Mouse (Mus musculus): ENCODE measurements around the gene Pdss2.
"Not testable (repeated sequence)": the region's sequence is repeated elsewhere in the genome, so short reads cannot be mapped to it uniquely, and the experiment has no call there.

Gene Pdss2

DNA sequence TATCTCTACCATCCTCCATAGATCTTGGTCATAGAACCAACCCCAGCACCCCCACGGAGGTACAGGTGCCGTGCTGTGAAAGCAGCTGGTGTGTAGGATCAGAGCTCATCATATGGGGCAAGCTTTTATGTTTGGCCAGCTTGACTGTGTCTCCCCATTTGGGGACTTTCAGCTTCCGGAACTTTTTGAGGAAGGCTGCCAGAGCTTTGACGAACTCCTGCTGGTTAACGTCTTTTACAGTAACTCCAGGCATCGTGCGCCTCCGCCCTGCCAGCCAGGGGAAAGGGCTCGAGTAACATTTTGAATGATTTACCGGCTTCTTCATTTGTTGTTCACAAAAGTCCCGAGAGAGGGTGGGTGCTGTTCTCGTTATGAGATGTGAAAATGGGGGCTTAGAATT, 152.4 kb downstream of the Pdss2 start:
- DNase-seq (ENCODE audit: extremely low spot score): no peak

DNA sequence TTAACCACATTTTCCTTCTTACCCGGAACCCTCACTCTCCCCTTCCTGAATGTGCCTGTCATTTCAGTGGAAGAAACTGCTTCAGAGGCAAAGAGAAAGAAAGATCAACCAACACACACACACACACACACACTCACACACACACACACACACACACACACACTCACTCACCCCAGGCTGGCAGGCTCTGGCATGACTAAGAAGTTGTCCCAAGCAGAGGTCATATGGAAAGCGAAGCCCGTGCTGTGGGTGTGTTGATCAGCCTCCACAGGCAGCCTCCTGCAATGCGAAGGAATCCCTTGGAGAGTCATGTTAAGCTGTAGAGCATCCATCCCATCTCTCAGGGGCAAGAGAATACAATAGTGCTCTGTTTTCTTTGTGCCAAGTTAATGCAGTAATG, 154.0 kb downstream of the Pdss2 start:
- DNase-seq (ENCODE audit: extremely low spot score): no peak

DNA sequence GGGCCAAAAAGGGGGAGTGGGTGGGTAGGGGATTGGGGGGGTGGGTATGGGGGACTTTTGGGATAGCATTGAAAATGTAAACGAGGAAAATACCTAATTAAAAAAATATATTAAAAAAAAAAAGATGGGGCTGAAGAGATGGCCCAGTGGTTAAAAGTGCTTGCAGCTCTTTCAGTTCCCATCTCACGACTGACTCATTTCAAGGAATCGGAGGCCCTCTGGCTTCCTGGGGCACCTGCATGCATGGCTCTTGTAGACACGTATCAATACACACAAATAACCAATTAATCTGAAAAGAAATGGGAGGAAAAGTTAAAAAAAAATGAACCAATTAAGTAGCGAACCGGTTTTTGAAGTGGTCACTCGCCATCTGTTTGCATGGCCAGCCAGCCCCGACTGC, 155.5 kb downstream of the Pdss2 start:
- no peak for DNase-seq (ENCODE audit: extremely low spot score)

DNA sequence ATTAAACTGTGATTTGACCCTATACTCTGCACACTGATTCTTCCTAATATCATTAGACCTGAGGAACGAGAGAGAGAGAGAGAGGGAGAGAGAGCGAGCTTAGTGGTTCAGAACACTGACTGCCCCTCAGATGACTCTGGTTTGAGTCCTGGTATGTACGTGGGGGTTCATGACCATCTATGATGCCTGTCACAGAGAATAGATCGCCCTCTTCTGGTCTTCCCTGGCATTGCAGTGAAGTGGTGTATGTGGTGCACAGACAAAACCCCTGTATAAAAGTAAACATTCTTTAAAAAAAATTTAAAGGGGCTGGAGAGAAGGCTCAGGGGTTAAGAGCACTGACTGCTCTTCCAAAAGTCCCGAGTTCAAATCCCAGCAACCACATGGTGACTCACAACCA, 157.0 kb downstream of the Pdss2 start:
- peak; percentile 65 for DNase-seq (ENCODE audit: extremely low spot score)

DNA sequence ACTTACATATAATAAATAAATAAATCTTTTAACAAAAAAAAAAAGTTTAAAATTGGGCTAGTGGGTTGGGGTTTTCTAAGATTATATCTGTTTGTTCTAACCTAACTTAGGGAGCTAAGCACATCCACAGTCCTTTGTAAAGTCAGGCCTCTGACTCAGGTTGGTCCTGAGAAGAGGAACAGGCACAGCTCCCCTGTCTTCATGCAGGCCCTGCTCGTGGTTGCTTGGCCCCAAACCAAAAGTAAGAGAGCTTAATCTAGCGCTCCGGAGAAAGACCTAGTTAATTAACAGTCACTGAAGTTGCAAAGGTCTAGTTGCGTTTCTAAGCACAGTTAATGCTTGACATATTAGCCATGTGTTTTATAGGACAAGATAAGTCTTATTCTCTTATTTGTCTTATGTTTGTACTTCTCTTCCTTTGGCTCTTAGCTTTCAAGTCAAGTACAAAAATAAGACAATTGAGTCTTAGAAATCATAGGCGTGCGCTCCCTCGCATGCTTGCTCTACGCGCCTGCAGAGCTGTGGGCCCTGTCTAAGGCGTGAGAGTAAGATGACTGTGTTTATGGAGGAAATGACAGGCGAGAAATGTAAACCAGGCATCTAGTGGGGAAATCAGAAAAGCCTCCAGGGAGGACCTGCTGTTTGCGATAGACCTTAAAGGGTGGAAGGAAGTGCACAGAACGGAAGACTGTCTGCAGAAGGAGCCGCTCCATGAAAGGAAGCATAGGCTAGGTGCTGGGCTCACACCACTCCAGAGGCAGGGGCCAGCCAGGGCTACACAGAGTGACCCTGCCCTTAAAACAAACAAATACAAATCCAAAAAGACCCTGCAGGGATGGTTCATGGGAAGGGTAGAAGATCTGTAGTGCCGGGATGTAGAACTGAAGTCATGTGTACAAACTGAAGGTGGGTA, 157.7 kb downstream of the Pdss2 start:
- no peak for DNase-seq (ENCODE audit: extremely low spot score)

DNA sequence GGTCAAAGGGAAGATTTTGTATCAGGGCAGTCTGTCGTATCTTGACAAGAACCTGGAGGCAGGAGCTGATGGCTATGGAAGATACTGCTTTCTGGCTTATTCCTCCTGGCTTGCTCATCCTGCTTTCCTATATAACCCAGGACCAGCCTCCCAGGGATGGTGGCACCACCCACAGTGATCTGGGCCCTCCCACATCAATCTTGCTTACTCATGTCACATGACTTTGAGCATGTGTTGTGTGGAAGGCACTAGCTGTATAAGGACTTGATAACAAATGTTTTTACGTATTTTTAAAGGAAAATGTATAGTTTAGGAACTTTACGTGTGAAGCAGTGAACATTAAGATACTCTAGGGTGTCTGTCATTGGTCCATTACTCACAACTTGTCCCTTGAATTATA, 161.4 kb downstream of the Pdss2 start:
- DNase-seq (ENCODE audit: extremely low spot score): no peak

DNA sequence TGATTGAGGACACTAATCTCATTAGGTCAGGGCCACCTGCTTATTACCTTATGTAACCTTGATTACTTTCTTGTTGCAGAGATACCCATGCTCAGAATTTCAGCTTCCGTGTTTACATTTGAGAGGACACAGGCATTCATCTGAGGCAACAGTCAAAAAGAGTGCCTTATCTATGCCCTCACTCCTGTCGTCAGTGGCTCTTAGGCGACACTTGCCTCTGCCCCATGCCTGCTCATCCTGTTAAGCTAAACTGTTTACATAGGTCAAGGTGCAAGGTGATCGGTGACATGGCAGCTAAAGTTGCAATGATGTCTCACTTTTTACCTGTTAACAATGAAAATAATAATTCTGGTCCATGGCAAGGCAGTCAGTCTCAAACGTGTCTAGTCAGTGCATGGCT, 163.3 kb downstream of the Pdss2 start:
- no peak for DNase-seq (ENCODE audit: extremely low spot score)

DNA sequence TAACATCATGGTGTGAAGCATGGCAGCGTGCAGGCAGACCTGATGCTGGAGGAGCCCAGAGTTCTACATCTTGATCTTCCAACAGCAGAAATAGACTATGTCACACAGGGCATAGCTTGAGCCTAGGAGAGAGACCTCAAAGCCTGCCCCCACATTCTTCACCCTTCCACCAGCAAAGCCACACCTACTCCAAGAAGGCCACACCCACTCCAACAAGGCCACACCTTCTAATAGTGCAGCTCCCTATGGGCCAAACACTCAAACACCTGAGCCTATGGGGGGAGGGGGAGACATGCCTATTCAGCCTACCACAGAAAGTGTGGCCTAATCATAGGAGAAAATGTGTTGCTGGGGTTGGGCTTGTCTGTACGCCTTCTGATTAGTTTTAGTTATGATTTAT, 171.6 kb downstream of the Pdss2 start:
- DNase-seq (ENCODE audit: extremely low spot score): no peak

DNA sequence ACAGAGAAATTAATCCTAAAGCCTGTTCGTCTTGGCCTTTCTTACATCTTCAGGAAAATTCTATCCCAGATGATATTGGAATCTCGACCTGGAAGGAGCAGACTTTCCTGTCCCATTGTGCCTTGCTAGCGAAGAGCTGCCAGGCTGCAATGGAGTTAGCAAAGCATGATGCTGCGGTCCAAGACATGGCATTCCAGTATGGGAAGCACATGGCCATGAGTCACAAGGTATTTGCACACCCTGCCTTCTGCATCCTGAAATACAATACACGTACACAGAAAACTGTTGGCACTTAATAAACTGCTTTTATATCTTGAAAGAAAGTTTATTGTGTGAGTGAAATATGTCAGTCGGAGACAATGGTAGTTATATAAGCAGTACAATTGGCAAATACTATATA, 172.5 kb downstream of the Pdss2 start:
- no peak for DNase-seq (ENCODE audit: extremely low spot score)

DNA sequence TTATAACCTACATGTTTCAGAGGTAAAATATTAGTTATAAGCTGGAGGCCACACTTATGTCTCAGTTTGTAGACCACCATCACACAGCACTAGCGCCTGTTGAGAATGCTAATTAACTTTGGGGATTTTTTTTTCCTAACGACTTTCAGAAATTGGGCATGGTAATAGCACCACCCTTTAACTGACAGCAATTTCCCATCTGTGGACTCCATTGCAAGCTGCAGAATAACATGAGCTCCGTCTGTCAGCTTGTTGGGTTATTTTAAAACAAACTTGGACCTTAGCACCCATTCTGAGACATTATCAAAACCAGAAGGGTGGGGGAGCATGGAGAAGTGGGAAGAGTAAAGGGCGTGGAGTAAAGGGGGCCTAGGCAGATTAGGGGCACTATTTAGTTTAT, 174.5 kb downstream of the Pdss2 start:
- DNase-seq (ENCODE audit: extremely low spot score): no peak

DNA sequence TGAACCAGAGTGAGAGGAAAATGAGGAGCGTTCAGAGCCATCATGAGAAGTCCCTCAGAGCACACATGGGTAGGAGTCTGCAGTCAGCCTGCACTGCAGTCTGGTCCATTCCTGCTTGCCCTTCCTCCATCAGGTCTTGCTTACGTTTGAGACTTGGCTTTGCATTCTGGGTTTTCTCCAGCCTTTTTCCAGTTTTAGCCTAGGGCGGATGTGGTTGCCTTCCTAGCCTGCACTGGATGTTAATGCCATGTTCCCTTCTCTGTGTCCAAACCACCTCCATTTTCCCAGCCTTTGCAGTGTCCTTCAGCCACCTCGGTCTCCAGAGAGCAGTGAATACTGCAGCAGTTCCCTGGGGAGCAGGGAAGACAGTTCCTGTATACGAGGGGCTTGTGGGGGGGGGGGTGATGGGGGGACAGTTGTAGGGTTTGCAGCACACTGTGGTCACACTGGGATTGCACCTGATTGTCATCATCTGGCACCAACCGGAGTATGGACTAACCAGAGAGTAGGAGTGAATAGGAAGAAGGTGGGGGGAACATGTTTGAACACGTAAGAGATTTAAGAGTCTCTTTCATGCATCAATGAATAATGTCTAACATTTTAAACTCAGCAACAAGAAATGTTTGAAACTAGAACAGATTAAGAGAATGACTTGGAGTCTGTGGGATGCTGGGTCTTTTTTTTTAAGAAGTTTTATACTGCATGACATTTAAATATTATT, 178.5 kb downstream of the Pdss2 start:
- DNase-seq (ENCODE audit: extremely low spot score): no peak

DNA sequence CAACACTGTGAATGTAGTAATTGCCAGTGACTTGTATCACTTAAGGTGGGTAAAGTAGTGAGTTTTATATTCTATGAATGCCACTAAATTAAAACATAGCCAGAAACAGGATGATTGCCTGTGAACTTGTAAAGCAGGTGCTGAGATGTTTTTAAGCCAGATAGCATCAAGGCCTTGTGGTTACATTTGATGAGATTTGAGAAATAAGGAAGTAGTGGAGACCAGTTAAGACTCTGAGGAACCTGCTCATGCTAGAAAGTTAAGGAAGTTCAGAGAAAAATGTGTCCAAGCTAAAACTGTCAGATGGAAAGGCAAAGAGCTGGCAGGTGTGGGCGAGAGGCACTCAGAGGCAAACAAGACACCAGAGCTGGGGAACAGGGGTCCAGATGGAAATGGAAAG, 184.8 kb downstream of the Pdss2 start:
- no peak for DNase-seq (ENCODE audit: extremely low spot score)

DNA sequence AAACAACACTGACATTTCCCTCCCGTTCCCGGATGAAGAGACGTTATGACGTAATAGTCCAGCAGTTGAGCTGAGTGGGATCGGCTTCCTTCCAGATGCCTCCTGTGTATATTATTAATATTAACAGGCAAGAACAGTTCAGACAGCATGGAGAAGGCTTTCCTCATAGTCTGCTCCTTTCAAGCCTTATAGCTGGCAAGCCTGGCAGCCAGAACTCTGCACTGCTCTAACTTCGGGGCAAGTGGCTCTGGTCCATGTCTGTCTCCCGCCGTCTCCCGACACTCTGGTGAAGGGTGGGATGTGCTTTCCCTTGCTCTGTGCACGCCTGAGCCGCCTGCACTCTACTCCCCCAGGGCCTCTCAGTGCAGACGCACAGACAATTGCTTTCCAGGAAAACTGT, 185.6 kb downstream of the Pdss2 start:
- DNase-seq (ENCODE audit: extremely low spot score): no peak

DNA sequence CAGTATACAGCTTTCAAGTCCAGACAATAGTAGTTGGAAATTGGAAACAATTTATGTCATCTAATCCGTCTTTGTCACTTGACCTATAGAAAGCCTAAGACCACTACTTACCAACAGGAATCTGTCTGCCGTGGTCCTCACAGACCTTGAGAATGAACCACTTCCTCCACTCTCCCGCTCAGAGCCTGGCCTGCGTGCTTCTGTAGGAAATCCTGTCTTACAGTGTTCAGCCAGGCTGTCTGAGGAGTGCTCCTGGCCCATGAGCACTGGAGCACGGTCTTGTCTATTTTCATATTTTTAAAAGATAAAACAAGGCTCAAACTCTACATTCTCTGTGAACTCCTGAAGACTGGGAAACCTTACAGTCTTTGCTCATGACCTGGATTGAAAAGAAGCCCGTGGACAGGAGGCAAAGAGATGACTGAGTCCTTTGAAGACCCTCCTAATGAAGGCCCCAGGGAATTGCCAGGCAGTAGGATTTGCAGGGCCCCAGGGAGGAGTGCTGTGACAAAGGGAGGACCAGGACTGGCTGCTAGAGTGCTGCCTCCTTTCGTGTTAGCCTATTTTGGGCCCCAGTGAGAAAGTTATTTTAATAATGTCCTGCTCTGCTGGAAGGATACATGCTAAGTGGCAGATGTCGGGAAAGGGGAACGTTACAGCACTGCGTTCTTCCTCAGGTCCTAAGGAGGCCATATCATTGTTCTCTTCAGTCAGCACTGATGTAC, 188.4 kb downstream of the Pdss2 start:
- no peak for DNase-seq (ENCODE audit: extremely low spot score)

DNA sequence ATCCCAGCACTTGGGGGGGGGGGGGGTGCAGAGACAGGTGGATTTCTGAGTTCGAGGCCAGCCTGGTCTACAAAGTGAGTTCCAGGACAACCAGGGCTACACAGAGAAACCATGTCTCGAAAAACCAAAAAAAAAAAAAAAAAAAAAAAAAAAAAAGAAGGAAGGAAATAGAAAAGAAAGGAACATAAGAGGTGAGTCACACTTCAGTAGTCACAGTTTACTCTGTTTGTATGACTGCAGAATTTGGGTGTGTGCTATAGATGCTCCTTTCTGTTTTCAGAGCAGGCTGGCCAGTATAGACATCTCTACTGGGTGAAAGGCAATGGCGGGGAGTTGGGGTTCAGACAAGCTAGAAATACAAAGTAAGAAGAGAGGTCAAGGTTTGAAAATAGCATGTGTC, 189.9 kb downstream of the Pdss2 start:
- not testable (repeated sequence) for DNase-seq (ENCODE audit: extremely low spot score)

DNA sequence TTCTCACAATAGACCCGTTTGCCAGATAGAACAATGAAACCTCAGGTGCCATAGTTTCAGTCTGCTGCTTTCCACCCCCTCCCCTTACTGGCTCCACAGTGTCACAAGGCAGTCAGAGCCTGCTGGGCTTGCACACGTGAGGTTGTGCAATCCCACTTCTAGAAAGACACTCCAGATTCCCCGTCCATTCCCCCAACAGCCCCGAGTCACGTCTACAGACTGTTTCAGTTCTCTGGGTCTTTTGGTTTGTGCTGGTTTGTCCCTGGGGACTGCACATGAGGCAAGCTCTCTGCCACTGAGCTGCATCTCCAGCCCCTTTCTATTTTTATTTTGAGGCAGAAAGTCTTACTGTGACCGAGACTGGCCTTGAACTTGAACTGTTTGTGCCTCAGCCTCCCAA, 196.1 kb downstream of the Pdss2 start:
- no peak for DNase-seq (ENCODE audit: extremely low spot score)

DNA sequence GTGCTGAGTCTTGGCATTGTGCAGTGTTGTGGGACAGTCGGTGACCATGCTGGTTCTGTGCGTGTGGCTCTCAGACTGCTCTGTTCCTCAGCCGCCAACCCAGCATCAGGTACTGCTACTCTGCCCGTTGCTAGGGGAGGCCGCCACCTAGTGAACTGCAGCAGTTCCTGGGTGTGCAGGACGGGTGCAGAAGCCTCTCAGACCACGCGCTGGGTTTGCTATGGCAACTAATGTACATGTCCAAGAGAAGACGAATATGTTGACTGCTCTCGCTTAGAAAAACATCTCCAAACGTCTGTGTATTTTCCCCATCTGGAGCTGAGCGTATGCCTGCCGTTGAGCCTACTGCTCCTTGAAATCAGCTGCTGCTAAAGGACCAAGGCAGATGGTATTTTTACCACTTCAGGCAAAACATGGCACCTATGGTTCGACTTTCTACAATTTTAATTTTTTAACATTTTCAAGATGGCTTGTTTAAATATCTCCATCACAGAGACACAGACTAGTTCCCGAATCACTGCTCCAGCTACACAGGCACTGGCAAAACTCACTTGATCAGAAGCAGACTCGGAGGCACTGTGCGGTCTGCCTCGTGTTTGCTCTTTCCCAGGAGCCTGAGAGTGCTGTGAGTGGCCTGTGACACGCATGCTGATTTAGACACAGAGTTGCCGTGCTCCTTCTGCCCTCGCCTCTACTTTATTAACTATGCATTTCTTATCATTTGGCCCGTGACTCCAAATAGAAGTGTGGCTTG, 199.6 kb downstream of the Pdss2 start:
- peak; percentile 16 for DNase-seq (ENCODE audit: extremely low spot score)

DNA sequence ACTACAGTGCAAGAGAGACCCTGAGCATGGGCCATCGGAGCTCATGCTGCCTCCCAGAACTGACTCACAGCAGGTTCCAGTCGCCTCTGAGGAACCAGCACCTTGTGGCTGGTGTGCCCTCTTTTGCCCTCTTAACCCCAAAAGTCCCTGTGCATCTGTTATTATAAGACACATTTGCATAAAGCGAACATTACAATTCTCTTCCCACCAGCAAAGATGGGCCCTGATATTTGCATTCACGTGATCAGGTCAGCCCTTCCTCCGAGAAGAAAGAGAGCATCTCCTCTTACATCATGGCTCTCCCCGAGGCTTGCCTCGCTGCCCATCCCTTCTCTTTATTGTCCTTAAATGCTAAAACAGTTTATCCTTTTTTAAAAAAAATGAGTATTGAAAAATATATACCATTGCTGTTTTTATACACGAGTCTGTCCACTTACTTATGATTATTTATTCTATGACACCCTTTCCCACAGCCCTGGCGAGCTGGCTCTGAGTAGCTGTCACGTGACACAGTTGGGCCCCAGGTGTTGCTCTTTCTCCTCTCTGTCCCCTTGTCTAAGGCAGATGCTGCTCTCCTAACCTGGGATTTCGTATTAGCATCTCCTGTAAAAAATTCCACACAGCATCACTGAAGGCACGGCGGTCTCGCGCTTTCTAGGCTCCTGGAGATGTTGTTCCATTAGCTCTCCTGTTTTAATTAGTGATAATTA, 200.9 kb downstream of the Pdss2 start:
- no peak for DNase-seq (ENCODE audit: extremely low spot score)

DNA sequence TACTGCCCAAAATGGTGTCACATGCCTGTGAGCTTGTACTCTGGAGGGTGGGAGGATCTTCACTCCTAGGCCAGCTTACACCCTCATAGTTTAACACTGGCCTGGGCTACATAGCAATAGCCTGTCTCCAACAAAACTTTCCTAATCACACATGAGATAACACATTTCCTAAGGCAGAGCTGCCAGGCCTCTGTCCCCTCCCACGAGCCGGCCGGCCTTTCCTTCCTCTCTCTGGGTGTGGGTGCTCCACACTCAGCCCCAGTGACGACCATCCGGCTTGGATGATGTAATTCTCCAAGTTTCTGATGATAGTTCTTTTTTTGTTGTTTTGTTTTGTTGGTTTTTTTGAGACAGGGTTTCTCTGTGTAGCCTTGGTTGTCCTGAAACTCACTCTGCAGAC, 203.3 kb downstream of the Pdss2 start:
- no peak for DNase-seq (ENCODE audit: extremely low spot score)

DNA sequence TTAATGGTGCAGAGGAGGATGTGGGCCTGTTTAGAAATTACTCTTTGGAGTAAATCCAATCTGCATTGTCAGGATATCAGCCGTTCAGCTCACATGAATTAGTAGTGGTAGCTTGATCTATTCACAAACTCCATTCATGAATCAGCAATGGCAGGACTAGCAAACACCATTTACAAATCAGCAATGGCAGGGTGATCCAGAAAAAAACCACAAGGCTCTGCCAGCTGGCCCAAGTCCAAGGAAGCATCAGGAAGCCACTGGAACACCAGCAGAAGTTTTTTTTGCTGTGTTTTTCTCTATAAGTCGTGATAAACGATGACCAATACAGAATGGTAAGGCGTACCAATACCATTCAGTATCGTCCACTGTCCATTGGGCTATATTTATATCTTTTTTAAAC, 209.3 kb downstream of the Pdss2 start:
- DNase-seq (ENCODE audit: extremely low spot score): no peak

DNA sequence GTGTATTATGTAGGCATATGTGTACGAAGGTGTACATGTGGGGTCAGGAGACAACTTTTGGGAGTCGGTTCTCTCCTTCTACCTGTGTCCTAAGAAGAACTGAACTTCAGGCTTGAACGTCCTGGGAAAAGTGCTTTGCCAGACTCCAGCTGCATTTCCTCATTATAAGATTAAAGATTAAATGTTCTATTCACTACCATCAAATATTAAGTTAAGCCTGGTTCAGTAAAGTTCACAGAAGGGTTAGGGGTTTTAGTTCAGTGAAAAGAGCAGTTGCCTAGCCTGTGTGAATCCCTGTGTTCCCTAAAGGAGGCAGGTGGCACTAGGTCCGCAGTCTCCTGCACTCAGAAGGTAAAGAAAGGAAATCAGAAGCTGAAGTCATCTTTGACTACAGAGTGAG, 213.0 kb downstream of the Pdss2 start:
- no peak for DNase-seq (ENCODE audit: extremely low spot score)
